Mouse (Mus musculus): ENCODE results near the gene Itpr3. TPM values are rescaled to one million over a fixed set of nuclear protein-coding genes. Genes with fewer than 3 reads are reported as not detected.

Gene Itpr3
- total RNA-seq, 2 experiments from 2014 or later, result 6.2 to 10.9 TPM

DNA sequence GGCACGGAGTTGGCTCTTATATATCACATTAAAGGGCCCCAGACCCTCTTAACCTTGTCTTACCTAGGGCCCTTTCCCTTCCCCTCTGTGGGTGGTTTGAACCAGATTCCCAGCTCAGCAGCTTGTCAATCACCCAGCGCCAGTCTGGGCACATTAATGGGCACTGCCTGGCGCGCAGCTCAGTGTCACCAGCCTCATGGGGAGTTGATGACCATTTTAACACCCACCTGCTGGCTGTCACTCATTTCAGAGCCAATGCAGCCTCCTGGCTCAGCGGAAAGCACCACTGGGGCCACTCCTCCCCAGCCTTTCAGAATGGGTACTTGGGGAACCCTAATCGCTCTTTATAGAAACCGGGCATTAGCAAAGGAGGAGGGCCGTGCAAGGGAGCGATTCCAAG, 81.3 kb downstream of the Itpr3 start:
- ATAC-seq (ENCODE audit: poor library complexity, severe bottlenecking), result no peak

DNA sequence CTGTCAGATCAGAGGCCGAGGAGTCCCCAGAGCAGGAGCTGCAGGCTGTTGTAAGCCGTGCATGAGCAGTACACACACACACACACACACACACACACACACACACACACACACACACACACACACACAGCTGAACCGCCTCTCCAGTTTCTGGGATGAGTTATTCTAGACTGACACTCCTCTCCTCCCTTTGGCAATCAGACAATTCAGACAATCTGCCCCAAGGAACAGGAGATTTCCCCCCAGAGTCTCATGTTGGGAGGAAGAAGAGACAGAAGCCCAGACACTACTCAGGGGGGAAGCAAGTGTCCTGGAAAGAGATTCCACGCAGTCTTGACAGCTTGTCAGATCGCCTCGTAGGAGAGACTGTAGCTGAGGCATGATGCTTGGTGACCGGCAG, 82.2 kb downstream of the Itpr3 start:
- ATAC-seq (ENCODE audit: poor library complexity, severe bottlenecking), result no peak

DNA sequence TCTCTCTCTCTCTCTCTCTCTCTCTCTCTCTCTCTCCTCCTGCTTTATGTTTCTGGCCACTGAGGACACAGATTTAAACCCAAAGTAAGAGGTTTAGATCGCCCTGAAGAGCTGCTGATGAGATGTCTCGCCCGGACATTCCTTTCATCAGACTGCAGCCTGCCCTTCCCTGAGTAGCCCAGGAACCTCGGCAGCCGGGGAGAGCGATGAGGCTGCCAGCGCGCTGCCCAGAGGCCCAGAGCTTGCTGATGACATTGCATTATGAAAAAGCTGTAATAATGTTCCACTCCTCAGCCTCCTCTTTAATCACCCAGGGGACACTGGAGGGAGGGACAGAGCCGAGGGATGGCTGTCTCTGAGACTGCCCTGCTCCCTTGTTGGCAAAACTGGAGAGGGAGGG, 83.2 kb downstream of the Itpr3 start:
- ATAC-seq (ENCODE audit: poor library complexity, severe bottlenecking), result no peak

DNA sequence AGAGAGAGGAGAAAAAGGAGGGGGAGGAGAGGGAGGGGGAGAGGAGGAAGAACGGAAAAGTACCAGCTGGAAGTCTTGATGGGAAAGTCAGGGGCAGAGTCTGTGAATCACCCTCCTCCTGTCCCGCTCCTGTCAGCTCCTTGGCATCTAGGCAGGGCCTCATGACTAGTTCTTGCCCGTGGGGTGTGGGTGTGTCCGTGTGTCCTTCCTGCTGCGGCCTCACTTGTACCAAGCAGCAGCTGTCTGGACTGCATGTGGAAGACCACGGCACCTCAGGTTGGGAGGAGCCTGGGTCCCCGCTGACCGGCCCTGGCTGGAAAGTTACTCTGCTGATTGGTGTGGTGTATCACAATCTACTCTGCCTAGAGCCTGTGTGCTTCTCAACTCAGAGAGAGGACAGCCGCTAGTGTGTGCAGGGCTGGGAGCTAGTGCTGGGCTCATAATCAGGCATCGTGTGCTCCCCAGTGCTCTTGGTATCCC, 84.9 kb downstream of the Itpr3 start:
- no peak for ATAC-seq (ENCODE audit: poor library complexity, severe bottlenecking)

DNA sequence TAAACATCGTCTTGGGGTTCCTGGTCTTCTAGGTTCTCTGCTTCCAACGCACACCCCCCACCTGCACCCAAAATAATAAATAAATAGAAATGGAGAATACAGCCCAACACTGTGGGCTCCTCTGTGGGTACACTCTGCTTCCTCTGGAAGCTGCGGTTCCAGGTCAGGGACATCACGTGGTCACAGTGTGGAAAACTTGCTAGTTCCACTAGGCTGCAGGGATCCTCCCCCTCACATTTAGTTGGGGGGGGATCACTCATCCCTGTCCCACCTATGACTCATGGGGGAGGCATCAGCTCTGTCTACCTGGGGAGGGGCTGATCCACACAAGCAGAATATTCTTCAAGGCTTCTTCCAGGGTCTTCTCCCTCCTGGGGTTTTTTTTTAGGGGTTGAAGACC, 87.0 kb downstream of the Itpr3 start:
- ATAC-seq (ENCODE audit: poor library complexity, severe bottlenecking), result no peak

DNA sequence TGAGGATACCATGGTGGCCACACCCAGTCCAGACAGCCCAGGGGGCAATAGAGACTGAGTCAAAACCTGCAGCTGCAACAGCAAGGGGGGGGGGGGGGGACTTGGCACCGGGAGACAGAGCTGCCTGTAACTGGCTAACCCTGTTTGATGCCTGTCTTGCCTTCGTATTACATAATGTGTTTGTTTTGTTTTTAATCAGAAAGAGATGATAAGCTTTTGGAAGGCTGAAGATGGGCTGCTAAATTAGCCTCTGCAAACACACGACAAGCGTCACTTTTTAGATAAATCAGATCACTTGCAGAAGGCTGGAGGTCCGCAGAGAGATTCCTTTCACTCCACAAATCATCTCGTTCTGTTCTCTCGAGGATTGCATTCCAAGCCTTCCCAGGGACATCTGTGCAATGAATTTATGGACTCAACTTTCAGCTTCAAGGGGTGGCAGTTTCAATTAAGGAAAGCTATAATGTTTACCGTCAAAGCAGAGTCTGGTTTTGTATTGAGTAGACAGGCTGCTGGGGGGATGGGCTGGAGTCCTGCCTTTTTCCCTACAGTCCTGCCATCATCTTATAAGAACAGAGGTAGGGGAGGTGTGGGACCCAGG, 89.3 kb downstream of the Itpr3 start:
- no peak for ATAC-seq (ENCODE audit: poor library complexity, severe bottlenecking)

DNA sequence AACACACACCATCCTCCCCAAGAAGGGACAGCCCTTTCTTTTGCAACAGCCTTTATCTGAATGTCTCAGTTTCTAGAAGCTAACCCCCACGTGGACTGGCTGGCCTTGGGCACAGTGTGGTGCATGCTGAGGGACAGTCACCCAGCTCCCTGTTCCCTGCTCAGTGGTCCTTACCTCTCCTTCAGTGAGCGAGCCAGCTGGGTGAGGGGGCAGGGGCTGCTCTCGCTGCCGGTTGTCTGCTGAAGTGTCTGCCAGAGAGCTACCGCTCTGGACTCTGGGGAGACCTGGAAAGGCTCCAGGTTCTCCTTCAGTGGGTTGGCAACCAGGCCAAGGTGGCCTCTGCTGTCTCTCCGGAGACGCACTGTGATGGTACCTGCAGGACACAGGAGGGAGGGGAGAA, 93.8 kb downstream of the Itpr3 start:
- no peak for ATAC-seq (ENCODE audit: poor library complexity, severe bottlenecking)

DNA sequence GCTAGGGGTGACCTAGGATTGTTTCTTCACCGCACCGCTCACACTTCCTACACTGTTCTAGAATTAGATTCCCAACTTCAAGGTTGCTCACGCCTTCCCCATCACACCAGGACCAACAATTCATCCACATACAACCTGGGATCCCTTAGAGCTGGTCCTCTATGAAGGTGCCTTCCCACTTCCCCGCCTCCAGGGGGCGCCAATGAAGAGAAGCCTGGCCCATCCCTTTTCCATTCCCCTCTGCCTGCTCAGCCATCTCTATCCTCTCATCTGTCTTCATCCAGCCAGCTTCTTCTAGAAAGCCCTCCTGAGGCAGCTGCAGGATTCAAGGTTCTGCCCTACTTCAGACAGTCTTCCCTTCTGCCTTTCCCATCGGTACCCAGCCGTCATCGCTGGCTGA, 94.3 kb downstream of the Itpr3 start:
- ATAC-seq (ENCODE audit: poor library complexity, severe bottlenecking), result peak; percentile 59; the same call in 1 of the 2 replicates

DNA sequence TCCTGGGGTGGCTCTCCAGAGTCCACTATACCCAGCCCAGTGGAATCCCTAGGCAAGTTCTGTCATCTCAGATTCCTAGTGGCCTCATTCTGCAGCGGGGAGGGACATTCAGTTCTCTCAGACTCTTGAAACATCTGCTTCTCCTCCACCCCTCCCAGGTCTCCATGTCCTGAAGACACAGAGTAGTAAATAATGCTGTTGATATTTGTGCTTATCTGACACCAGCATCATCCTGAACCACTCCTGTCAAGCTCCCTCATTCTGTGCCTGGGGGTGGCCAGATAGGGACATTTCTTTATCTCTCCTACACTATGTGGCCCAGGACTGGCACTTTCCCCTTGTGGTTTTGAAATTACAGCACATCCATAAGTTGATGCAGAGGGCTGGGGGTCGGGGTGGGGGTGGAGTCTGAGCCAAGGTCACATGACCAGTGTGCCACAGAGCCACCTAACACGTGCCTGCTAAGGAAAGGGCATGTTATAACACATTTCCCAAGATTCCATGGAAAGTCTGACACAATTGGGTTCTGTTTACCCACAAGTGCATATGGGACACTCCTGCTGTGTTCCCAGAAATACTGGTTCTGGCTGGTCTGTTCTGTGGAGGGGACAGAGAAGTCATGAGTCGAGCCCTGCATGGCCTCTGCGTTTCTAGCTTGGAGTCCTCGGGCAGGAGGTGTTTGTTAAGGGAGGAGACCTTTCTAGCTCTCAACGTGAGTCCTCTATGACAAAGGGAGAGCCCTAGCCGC, 96.0 kb downstream of the Itpr3 start:
- ATAC-seq (ENCODE audit: poor library complexity, severe bottlenecking), result peak; percentile 43

DNA sequence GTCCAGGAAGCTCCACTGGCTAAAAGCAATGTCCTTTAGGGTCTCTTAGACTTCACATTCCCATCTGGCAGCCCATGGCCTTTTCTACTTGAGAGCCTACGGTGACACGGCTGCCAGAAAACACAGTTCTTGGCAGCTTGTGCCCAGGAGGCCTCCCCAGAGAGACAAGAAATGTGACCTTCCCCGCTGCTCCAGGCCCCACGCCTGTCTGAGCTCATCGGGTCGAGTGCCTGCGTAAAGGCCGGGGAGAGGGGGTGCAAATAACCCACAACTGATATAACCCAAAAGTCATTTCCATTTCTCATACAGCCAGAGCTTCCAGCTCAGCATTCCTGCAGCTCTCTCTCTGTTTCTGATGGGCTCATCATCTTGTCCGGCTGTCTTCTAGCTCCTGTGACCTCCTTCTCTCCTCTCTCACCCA, 96.7 kb downstream of the Itpr3 start:
- ATAC-seq (ENCODE audit: poor library complexity, severe bottlenecking), result no peak

DNA sequence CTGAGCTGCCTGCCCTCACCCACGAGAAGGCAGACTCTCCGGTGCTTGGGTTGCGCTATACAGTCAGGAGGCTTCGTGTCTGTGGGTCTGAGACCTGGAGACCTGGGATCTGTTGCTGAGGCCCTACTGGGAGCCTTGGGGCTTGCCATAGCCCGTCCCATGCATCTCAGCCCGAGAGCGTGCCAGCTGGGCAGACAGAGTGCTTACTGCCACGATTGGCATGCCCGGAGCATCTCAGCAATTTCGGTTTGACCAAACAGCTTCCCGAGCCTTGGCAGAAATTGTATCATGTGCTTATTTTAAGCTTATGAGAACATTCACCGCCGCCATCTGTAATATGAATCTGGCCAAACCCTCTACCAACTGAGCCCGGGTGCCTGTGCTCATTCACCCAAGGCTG, 97.2 kb downstream of the Itpr3 start:
- ATAC-seq (ENCODE audit: poor library complexity, severe bottlenecking), result no peak

DNA sequence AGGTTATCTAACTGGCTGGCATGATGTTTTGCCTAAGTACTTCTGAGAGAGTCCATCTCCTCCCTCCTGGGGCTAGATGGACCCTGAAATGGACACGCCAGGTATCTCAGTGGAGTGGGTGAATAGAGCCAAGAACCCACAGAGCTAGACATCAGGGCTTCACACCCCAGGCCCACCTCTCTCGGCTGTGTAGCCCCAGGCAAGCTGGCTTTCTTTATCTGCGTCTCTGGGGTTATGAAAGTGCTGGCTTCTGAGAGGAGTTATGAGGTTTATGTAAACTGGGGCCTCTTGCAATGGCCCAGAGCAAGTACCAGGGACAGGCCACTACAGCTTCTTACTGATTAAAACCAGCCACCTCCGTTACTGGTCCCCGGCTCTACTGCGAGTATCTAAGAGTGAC, 97.8 kb downstream of the Itpr3 start:
- no peak for ATAC-seq (ENCODE audit: poor library complexity, severe bottlenecking)

DNA sequence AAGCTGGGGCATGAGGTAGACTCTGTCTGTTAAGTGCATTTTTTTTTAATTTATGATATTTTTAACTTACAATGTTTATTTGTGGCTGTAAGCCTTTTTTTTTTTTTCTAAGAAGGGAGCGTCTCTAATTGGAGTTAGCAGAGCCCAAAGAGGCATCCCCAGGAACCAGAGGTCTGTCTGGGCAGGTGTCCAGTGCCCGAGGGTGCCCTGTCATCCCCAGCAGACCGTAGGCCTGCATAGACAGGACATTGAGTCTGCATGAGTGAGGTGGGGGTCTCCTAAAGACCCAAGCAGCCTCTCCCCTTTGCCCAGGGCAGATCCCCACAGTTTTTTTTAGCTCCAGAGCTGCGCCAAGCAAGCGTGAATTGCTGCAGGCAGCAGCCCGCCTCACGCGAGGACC, 98.6 kb downstream of the Itpr3 start:
- no peak for ATAC-seq (ENCODE audit: poor library complexity, severe bottlenecking)

DNA sequence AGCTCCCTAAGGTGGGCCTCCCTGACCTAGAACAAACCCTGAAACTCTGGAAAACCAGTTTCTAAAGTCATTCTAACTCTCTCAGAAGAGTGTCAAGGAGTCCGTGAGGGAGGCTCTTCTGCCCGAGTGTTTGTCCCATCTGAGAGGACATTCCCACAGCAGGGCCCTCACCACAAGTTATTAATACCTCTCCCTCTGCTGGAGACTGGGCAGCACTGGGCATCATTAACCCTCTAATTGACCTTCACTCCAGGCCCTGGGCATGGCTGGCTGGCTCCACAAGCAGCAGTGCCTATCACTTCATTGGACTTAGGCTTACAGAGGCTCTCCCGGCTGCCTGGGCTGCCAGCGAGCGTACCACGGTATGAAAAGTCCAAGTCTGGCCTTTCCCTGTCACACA, 101.3 kb downstream of the Itpr3 start:
- no peak for ATAC-seq (ENCODE audit: poor library complexity, severe bottlenecking)

DNA sequence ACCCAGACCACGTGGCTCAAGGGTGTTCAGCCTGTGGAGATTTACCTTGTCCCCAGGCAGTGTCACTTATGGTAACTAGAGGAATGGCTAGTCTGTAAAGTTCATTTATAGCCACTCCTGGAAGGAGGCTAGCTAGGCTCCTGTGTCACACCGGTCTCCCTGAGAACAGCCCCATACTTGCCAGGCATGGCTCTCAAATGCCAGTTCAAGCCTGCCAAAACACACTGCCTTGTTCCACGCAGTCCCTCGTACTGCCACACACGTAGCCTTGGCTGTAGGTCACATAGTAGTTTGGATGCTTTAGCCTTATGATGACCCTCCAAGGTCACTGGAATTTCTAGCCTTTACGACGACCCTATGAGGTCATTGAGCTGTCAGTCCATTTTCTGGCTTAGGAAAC, 102.1 kb downstream of the Itpr3 start:
- ATAC-seq (ENCODE audit: poor library complexity, severe bottlenecking), result no peak

DNA sequence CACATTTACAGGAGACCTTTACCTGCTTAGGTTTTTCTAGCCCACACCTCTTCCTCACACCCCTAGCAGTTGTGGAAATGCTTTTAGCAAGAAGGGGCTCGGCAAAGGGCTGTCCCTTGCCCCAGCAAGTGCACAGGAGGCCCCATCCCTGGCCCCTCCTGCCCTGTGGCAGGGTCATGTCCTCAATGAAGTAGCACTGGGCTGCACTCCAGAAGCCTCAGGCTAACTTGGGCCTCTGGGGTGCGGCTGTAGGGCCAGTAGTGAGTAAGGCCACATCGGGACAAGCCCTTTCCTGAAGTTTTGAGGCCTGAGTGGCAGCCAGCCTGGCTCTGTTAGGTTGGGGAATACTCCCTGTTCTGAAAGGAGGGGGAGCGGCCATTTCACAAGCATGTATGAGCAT, 103.8 kb downstream of the Itpr3 start:
- no peak for ATAC-seq (ENCODE audit: poor library complexity, severe bottlenecking)

DNA sequence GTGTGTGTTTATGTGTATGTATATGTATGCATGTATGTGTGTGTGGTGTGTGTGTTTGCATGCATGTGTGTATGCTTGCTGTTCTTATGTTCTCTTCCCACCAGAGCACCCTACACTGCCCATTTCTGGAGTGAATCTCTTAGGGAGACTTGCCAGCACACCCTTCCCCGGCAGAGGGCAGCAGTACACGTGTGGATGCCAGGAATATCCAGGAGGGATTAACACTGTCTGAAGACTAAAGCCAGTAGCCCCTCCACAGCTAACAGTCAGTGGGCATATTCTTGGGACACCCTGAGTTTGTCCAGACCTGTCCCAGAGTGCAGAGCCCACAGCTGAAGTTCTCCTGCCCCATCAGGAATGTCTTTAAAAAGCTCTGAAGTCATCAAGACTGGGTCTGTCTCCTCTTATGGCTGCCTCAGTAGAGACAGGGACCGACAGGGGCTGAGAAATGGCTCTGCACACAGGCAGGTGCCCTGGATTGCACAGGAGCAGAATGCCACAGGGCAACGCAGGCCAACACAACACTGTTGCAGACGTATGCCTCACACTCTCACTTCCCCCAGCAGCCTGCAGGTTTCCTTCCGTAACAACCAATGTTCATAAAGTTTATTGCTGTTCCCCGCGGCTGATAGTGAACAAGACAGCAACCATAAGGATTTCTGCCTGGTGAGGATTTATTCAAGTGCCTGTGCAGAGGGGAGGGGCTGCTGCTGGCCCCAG, 108.1 kb downstream of the Itpr3 start:
- ATAC-seq (ENCODE audit: poor library complexity, severe bottlenecking), result peak; percentile 61

DNA sequence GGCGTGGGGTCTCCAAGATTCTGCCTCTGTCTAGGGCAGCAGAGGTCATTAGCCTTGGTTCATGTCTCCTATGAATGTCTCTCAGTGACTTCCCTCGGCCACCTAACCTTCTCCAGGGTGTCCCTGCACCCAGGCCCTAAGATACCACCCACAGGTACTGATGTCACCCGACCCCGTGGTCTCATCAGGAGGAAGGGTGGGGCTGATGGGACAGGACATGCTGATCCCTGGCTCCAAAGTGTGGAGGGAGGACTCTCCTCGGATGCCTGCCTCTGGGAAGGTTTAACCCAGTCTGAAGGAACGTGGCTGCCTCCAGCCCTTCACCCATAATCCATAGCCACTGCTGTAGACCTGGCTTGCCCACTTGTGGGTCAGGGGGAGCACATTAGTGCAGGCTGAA, 109.8 kb downstream of the Itpr3 start:
- ATAC-seq (ENCODE audit: poor library complexity, severe bottlenecking), result no peak

DNA sequence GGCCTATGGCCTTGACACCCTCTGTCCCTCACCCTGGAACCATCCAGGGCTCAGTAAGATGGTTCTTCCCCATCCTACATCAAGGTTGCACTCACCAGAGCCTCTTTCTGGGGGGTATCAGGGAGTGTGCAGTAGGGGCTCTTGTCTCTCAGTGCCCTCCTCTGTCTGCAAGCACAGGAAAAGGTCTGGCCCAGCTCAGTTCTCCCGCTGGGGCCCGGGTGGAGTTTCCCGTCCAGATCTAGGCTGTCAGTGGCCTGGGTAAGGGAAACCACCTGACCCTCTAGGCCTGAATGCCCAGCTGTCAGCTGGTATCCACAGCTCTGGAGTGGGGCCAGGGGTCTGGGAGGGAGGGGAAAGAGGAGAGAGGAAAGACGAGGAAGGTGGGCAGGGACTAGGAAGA, 110.4 kb downstream of the Itpr3 start, which contains the start of gene Ip6k3:
Gene Ip6k3, minus strand, starts transcription at position 251 of the 400 bp plus-strand sequence.
- no peak for ATAC-seq (ENCODE audit: poor library complexity, severe bottlenecking)

DNA sequence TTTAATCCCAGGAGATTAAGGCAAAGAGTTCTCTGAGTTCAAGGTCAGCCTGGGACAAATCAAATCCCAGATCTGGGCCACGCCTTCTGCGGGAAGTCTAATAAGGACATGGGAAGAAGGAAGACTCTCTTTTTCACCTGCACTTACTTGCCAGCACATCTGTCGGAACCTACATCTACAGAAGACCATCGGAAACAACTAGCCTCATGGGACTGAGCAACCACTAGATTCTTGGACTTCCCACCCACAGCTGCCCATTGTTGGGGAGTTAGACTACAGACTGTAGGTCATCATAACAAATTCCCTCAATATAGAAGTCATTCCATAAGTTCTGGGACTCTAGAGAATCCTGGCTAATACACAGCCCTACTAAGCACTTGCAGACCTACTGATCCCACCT, 111.5 kb downstream of the Itpr3 start:
- no peak for ATAC-seq (ENCODE audit: poor library complexity, severe bottlenecking)

DNA sequence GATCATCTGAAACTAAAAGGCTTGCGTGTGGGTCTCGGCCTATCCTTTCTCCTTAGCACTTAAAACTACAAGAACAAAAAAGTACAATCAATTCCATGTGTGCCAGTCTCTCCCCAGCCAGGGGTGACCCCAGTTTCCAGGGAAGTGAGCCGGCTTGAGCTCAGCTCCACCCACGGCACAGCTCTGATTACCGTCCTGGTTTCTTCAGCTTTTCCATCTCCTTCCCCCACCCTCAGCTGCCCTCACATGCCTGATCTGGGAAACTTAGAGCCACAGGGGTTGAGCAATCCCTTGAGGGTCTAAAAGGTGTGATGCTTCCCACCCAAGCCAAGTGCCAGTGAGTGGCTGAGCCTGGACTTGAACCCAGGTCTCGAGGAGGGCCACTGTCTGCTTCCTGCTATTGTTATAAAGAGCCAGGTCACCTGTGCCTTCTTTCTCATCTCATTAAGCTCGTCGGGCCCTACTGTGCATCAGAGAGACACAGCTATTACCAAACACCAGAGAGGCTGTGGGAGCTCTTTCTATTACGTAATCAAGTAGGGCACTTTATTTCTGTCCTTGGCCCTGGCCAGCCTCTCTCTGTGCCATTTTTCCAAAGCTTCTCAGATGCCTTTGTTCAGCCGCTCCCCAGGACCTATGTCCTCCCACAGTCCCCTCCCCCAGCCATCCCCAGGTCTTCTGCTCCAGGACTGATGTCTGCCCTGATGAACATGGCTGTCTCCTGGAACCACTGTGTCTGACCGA, 113.0 kb downstream of the Itpr3 start:
- peak; percentile 38; the same call in 1 of the 2 replicates for ATAC-seq (ENCODE audit: poor library complexity, severe bottlenecking)

Data from megakaryocyte, adult 5-6 weeks (primary cell).